Mouse (Mus musculus) testis, adult 2 months (tissue): ENCODE results near the gene Arhgef11.

Source experiments
- CTCF ChIP-seq: fragments of 200-500 bp; IDR thresholded peaks from 2 replicates; pipeline ENCODE4 v1.5.1; 2012; ENCODE audit warnings: low read depth, mild to moderate bottlenecking, inconsistent platforms, low read length, moderate library complexity; ENCODE audit not compliant: control insufficient read depth, insufficient read depth, insufficient replicate concordance
- POLR2A ChIP-seq: fragments of 200-500 bp; IDR thresholded peaks from 2 replicates; pipeline ENCODE4 v1.6.1; 2012; ENCODE audit warnings: low read depth, mild to moderate bottlenecking, inconsistent platforms, low read length, moderate library complexity; ENCODE audit not compliant: control insufficient read depth

- no peak for TF ChIP-seq CTCF
- no peak for TF ChIP-seq POLR2A
These were observed 160.9 kb downstream of the Arhgef11 start for GRCm38 (mm10) chr3:87778283-87778682.
